Mouse (Mus musculus) liver, adult 2 months (tissue): Measurements from ENCODE around the gene Magi2. TPM values are rescaled to one million over a fixed set of nuclear protein-coding genes. Genes with fewer than 3 reads are reported as not detected.

ENCODE experiments used
- DNase-seq: peaks from one replicate; pipeline ENCODE4 v3.0.0-alpha.2; 2011; ENCODE audit warnings: low read depth, low spot score; ENCODE audit errors: extremely low read depth
- H3K27ac ChIP-seq: fragments of 200-500 bp; replicated peaks from 2 replicates; pipeline ENCODE4 v1.5.1; 2012; ENCODE audit warnings: low read depth, mild to moderate bottlenecking, control low read depth, inconsistent platforms, low read length; ENCODE audit not compliant: insufficient read depth
- H3K27me3 ChIP-seq: fragments of 200-500 bp; 2 replicates; pipeline ENCODE4 v1.6.1; 2012; ENCODE audit warnings: mild to moderate bottlenecking, moderate library complexity, low read length, inconsistent platforms; ENCODE audit not compliant: control insufficient read depth, insufficient read depth
- H3K36me3 ChIP-seq: fragments of 200-500 bp; 2 replicates; pipeline ENCODE4 v1.6.1; 2012; ENCODE audit warnings: low read length, inconsistent platforms; ENCODE audit not compliant: control insufficient read depth, insufficient read depth
- H3K4me1 ChIP-seq: fragments of 200-500 bp; 2 replicates; pipeline ENCODE4 v1.6.1; 2011; ENCODE audit warnings: low read length; ENCODE audit not compliant: control insufficient read depth, insufficient read depth
- H3K4me3 ChIP-seq: fragments of 200-500 bp; 2 replicates; pipeline ENCODE4 v1.5.1; 2011; ENCODE audit warnings: low read depth, mild to moderate bottlenecking, control low read depth, low read length, moderate library complexity; ENCODE audit not compliant: insufficient read depth
- H3K79me2 ChIP-seq: fragments of 200-500 bp; 2 replicates; pipeline ENCODE4 v1.6.1; 2012; ENCODE audit warnings: inconsistent platforms, mild to moderate bottlenecking, low read length, moderate library complexity; ENCODE audit not compliant: control insufficient read depth, insufficient read depth
- H3K9ac ChIP-seq: fragments of 200-500 bp; 2 replicates; pipeline ENCODE4 v1.6.1; 2012; ENCODE audit warnings: low read depth, mild to moderate bottlenecking, control low read depth, inconsistent platforms, low read length
- CTCF ChIP-seq: fragments of 200-500 bp; IDR thresholded peaks from 2 replicates; pipeline ENCODE4 v1.5.1; 2011; ENCODE audit warnings: low read depth, low read length, control low read depth
- POLR2A ChIP-seq: fragments of 200-500 bp; IDR thresholded peaks from 2 replicates; pipeline ENCODE4 v1.6.1; 2011; ENCODE audit warnings: low read length, control low read depth; ENCODE audit not compliant: insufficient read depth; ENCODE audit errors: extremely low read depth
- WGBS: fragments of 180-500 bp; shearing (Covaris S2); methylation state at CpG from one replicate; pipeline ENCODE4 v1.1.7; 2018; 5-methylcytosine and 5-hydroxymethylcytosine counted together
- polyA plus RNA-seq: library from polyadenylated mRNA; depleted of rRNA; stranded (reverse); fragments of >200 nt; gene quantifications from 2 replicates; pipeline ENCODE4 v1.2.3, GENCODE M21; 2012
- total RNA-seq: library from RNA; depleted of rRNA; stranded (reverse); fragments of >200 nt; gene quantifications from 2 replicates; pipeline ENCODE4 v1.2.3, GENCODE M21; 2014

The Magi2 gene
- total and polyA plus RNA-seq, 2 experiments: 0.06 to 0.18 TPM

GRCm38 (mm10) chr5:20456106-20456505, 1229.3 kb downstream of the Magi2 start:
- TF ChIP-seq POLR2A (no peak), CTCF (no peak)
- no peak for DNase-seq
- 70% methylated on average over 3 of the region's 3 CpGs for WGBS
- Histone ChIP-seq H3K27ac (no peak overlapping the region), H3K4me3 (no peak overlapping the region), H3K36me3 (no peaks in the 10 kb centered on the region), H3K4me1 (no peaks in the 10 kb centered on the region), H3K27me3 (no peaks in the 10 kb centered on the region), H3K9ac (no peak overlapping the region), H3K79me2 (no peaks in the 10 kb centered on the region)

DNA sequence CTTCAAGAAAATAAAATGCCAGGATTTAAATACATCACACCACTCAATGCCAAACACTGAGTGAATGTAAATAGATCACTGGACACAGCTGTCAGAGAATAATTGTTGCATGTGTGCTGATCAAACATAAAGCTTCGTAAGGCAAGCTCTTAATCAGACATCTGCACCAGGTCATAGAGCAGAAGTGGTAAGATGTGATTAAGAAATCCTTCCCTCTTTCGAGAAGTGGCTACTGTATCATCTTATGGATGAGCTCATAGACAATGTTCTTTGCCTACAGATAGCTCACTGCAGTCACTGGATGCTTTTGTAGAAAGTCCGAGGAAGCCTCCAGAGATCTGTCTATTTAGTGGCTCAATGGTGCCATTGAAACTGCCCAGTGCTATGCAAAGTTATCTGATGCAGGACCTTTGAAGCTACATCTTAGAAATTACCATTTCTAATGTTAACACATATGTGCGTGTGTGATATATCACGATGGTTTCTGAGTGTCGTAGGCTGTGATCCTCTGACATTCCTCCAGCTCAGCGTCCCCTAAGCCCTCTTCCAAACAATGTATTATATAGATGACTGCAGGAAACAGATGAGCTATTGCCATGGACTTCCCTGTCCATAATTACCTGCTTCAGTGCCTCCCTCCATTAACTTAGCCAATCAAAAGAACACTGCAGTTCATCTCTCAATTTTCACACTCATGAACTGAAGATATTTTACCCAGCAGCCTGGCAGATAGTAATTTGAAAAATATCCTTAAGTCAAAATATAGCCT, 1231.1 kb downstream of the Magi2 start:
- DNase-seq: no peak
- TF ChIP-seq POLR2A (no peak), CTCF (no peak)
- H3K27me3 ChIP-seq: no peaks in the 10 kb centered on the region
- WGBS: 70% methylated on average over 7 of the region's 7 CpGs
- no peak overlapping the region for H3K9ac ChIP-seq
- no peaks in the 10 kb centered on the region for H3K36me3 ChIP-seq
- no peaks in the 10 kb centered on the region for H3K4me1 ChIP-seq
- H3K79me2 ChIP-seq: no peaks in the 10 kb centered on the region
- no peak overlapping the region for H3K27ac ChIP-seq
- H3K4me3 ChIP-seq: no peak overlapping the region

DNA sequence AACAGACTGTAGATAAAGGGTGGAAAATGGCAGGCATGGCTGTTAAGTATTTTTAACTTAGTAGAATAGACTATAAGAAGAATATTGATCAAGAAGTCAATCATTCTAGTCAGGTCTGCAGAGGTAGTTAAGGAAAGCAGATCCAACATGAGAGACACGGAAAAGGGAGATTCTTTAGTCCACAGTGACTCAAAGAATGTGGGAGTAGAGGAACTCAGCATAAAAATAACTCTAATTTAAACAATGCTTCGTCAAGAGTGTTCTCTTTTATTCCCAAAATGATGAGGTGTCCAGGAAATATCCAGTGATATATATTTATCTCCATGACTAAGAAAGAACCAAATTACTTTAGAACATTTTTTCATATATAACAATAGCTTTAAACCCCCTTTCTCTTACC, 1234.9 kb downstream of the Magi2 start:
- Histone ChIP-seq H3K79me2 (no peaks in the 10 kb centered on the region), H3K36me3 (no peaks in the 10 kb centered on the region), H3K27me3 (no peaks in the 10 kb centered on the region), H3K9ac (no peak overlapping the region), H3K4me1 (no peaks in the 10 kb centered on the region), H3K27ac (no peak overlapping the region), H3K4me3 (no peak overlapping the region)
- no peak for TF ChIP-seq CTCF
- TF ChIP-seq POLR2A: no peak
- no peak for DNase-seq
- WGBS: 62% methylated on average over 2 of the region's 2 CpGs

GRCm38 (mm10) chr5:20462376-20462775, 1235.5 kb downstream of the Magi2 start:
- H3K27me3 ChIP-seq: no peaks in the 10 kb centered on the region
- no peaks in the 10 kb centered on the region for H3K36me3 ChIP-seq
- H3K4me1 ChIP-seq: no peaks in the 10 kb centered on the region
- no peak for DNase-seq
- 86% methylated on average over 2 of the region's 2 CpGs for WGBS
- no peak overlapping the region for H3K27ac ChIP-seq
- H3K79me2 ChIP-seq: no peaks in the 10 kb centered on the region
- H3K9ac ChIP-seq: no peak overlapping the region
- no peak overlapping the region for H3K4me3 ChIP-seq
- TF ChIP-seq CTCF (no peak), POLR2A (no peak)

- Histone ChIP-seq H3K36me3 (no peaks in the 10 kb centered on the region), H3K9ac (no peak overlapping the region), H3K4me1 (no peaks in the 10 kb centered on the region), H3K27ac (no peak overlapping the region), H3K27me3 (no peaks in the 10 kb centered on the region), H3K4me3 (no peak overlapping the region), H3K79me2 (no peaks in the 10 kb centered on the region)
- no peak for TF ChIP-seq POLR2A
- no peak for TF ChIP-seq CTCF
- 85% methylated on average over 3 of the region's 3 CpGs for WGBS
- DNase-seq: no peak
Observed at GRCm38 (mm10) chr5:20469721-20470120, 1242.9 kb downstream of the Magi2 start.

DNA sequence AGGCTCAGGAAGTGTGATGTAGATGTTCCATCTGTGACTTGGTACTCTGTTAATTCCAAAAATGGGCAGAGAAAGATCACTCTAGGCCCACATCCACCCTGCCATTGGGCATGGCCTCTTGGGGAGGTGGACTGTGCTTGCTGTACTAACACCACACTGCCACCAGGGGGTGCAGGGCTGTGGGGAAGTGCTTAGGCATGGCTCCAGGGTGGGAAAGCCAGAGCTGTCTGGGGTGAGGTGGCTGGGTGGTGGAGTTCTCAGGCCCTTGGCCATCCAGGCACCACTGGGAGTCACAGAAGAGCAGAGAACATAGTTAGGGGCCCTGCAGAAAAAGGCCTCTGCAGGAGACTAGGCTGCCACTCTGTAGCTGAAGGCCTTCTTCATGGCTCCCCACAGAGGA, 1243.6 kb downstream of the Magi2 start:
- peak; percentile 5 for DNase-seq
- H3K36me3 ChIP-seq: no peaks in the 10 kb centered on the region
- no peak overlapping the region for H3K27ac ChIP-seq
- H3K9ac ChIP-seq: no peak overlapping the region
- no peaks in the 10 kb centered on the region for H3K4me1 ChIP-seq
- no peak for TF ChIP-seq POLR2A
- TF ChIP-seq CTCF: peak; percentile 87
- no peak overlapping the region for H3K4me3 ChIP-seq
- no peaks in the 10 kb centered on the region for H3K79me2 ChIP-seq
- H3K27me3 ChIP-seq: no peaks in the 10 kb centered on the region
